9 mouse cellular contexts compared by ENCODE assay signal in the genomic region with DNA sequence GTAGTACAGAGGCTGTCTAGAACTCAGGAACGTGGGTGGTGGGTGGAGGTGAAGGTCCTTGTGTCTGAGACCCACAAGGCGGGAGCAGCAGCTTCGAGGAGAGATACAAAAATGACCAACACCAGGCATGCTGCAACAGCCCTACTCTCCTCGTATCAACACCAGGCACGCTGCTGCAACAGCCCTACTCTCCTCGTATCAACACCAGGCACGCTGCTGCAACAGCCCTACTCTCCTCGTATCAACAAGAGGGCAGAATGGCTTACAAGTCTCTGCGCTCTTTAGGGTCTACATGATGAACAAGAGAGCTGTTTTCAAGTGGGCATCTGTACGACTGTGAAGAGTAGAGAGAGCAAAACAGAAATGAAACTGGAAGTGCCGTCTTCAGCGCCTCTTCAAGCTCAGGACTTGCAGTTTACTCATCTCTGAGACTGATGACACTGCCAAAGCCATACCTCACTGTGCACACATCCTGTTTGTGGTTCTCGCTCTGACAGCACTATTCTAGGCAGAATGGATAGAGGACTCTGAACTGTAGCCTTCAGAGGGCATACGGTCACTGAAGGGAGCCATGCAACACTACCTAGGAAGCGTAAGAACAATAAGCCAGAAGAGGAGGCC.
DNase-seq lines count a peak whose midpoint lies in the region; ATAC-seq and TF ChIP-seq lines count a peak whose summit lies in the region.
"Had no signal": no experiment of that assay in that cellular context is flagged by ENCODE, and none has a peak within 500 bp of the region (broad histone marks: within the 10 kb centered on the region; RNA-seq: fewer than 3 reads in every experiment).

No protein-coding gene starts in this region.

- H3K4me2 ChIP-seq in liver, embryonic 13.5 days = peak overlapping the region; percentile 50
- H3K4me2 ChIP-seq: lung, embryonic 14.5 days had no signal

- no peaks in the 10 kb centered on the region for H3K27me3 ChIP-seq in liver, embryonic 13.5 days
- H3K27me3 ChIP-seq in spleen, adult 2 months (ENCODE audit: control insufficient read depth, insufficient read depth, low read length) = no peaks in the 10 kb centered on the region

- WGBS in liver, embryonic 13.5 days (ENCODE audit: insufficient replicate concordance) = 19% methylated on average over 15 of the region's 15 CpGs
- WGBS in spleen, adult 2 months = 18% methylated on average over 15 of the region's 15 CpGs

- peak overlapping the region; percentile 80 for H3K27ac ChIP-seq in liver, embryonic 13.5 days
- peak overlapping the region; percentile 72 for H3K27ac ChIP-seq in spleen, adult 2 months (ENCODE audit: insufficient read depth, low read length)

- ATAC-seq in activated CD4-positive, CD25-positive, alpha-beta regulatory T cell, adult 4 months = peak; percentile 98
- ATAC-seq in liver, embryonic 13.5 days (ENCODE audit: low read depth) = peak; percentile 90

- DNase-seq in CD4-positive helper T cell, adult 2 months (ENCODE audit: low read depth, low spot score) = peak; percentile 87
- DNase-seq in liver, embryonic 13.5 days = peak; percentile 38
- DNase-seq in spleen, adult 2 months (ENCODE audit: low read depth in 1 of 2, low spot score in 2 of 2) = peak; percentile 48 to 57
- no peak for DNase-seq in retina, embryonic 14.5 days (ENCODE audit: low spot score)
- DNase-seq in gastrocnemius, postnatal 25 days = no peak
- no peak for DNase-seq in urinary bladder, postnatal 4 days (ENCODE audit: low spot score in 2 of 2)
- DNase-seq: gastrocnemius, postnatal 36 days; lung, embryonic 14.5 days had no signal

- H3K9me3 ChIP-seq in liver, embryonic 13.5 days (replicated peaks) = no peaks in the 10 kb centered on the region

- TF ChIP-seq CTCF in spleen, adult 2 months (IDR thresholded peaks at IDR 0.05; ENCODE audit: extremely low read depth, insufficient read depth, insufficient read length, insufficient replicate concordance) = no peak

- H3K4me3 ChIP-seq in liver, embryonic 13.5 days (replicated peaks) = peak overlapping the region; percentile 26
- H3K4me3 ChIP-seq in spleen, adult 2 months (ENCODE audit: extremely low read depth, insufficient read depth, insufficient read length) = peak overlapping the region; percentile 35

- H3K4me1 ChIP-seq in liver, embryonic 13.5 days (replicated peaks) = peaks cover 32% of the 10 kb centered on the region
- H3K4me1 ChIP-seq in spleen, adult 2 months (ENCODE audit: control insufficient read depth, insufficient read depth, insufficient read length) = peaks cover 11% of the 10 kb centered on the region; the same call in 1 of the 2 replicates

- peaks cover 10% of the 10 kb centered on the region; the same call in 1 of the 2 replicates for H3K36me3 ChIP-seq in liver, embryonic 13.5 days
- H3K36me3 ChIP-seq in spleen, adult 2 months (ENCODE audit: control insufficient read depth, insufficient read depth, low read length) = no peaks in the 10 kb centered on the region

- peak overlapping the region; percentile 53; the same call in 1 of the 2 replicates for H3K9ac ChIP-seq in liver, embryonic 13.5 days
- H3K9ac ChIP-seq: lung, embryonic 14.5 days had no signal

- no peak for TF ChIP-seq POLR2A in spleen, adult 2 months (IDR thresholded peaks at IDR 0.05; ENCODE audit: low read depth, low read length)

Comparison
In these comparisons a context has a peak if more than half of its experiments do, and no peak if none do; other contexts are left out.
1. DNase-seq: peak in CD4-positive helper T cell, adult 2 months (single experiment), liver, embryonic 13.5 days (single experiment) and spleen, adult 2 months (2 of 2); none in retina, embryonic 14.5 days (single experiment), gastrocnemius, postnatal 25 days (single experiment) and urinary bladder, postnatal 4 days (0 of 2).